9 mouse cellular contexts compared by ENCODE assay signal in the genomic region with DNA sequence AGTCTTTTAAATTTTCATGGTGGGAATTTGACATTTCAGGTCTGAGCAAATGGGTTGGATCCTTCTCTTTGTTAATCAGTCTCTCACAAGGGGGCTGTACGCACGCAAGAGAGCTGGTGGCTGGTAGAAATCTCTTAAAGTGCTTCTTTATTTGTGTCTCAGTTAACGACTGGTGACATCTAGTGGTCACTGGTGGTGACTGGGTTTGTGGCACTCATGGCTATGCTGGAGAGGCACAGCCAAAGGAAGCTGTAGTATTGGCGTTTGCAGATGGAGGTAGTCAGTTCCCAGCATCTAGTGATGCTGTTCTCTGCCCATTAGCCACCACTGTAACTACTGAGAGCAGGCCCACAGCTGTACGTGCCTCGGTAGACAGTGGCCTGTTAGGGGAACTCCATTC.
DNase-seq lines count a peak whose midpoint lies in the region; ATAC-seq and TF ChIP-seq lines count a peak whose summit lies in the region.
"Had no signal": no experiment of that assay in that cellular context is flagged by ENCODE, and none has a peak within 500 bp of the region (broad histone marks: within the 10 kb centered on the region; RNA-seq: fewer than 3 reads in every experiment).

No protein-coding gene starts in this region.

- H3K9ac ChIP-seq in stomach, embryonic 14.5 days (replicated peaks; ENCODE audit: low read depth, low read length): no peak overlapping the region

- no peak overlapping the region for H3K27ac ChIP-seq in gastrocnemius, adult 2 months
- no peak overlapping the region for H3K27ac ChIP-seq in bone marrow, adult 2 months (ENCODE audit: control insufficient read depth, insufficient read depth, low read depth, low read length, poor library complexity)
- H3K27ac ChIP-seq in stomach, embryonic 14.5 days (ENCODE audit: low read length): no peak overlapping the region

- TF ChIP-seq CTCF in gastrocnemius, adult 2 months (IDR thresholded peaks at IDR 0.05): peak; percentile 62
- TF ChIP-seq CTCF in bone marrow, adult 2 months (IDR thresholded peaks at IDR 0.05; ENCODE audit: control insufficient read depth, insufficient read depth, low read length): peak; percentile 63

- 12% methylated on average over 6 of the region's 6 CpGs for WGBS in bone marrow, adult 2 months
- 7% methylated on average over 6 of the region's 6 CpGs for WGBS in stomach, embryonic 14.5 days

- intact Hi-C loops in gastrocnemius, adult 2 months (cut with DNase I): no loop called here
- intact Hi-C loops in gastrocnemius, postnatal 36 days (cut with DNase I): no loop called here

- no peaks in the 10 kb centered on the region for H3K36me3 ChIP-seq in stomach, embryonic 14.5 days (ENCODE audit: control insufficient read depth, insufficient read depth, low read length)

- no peak for TF ChIP-seq POLR2A in bone marrow, adult 2 months (IDR thresholded peaks at IDR 0.05; ENCODE audit: borderline replicate concordance, control insufficient read depth, low read depth, low read length)

- H3K9me3 ChIP-seq in stomach, embryonic 14.5 days (ENCODE audit: control insufficient read depth, low read depth, low read length): no peaks in the 10 kb centered on the region

- H3K4me2 ChIP-seq in stomach, embryonic 14.5 days (replicated peaks; ENCODE audit: low read depth, low read length): no peak overlapping the region

- H3K27me3 ChIP-seq in stomach, embryonic 14.5 days (ENCODE audit: control insufficient read depth, insufficient read depth, low read length): no peaks in the 10 kb centered on the region

- H3K4me1 ChIP-seq in bone marrow, adult 2 months (ENCODE audit: control insufficient read depth, insufficient read depth, low read length): no peaks in the 10 kb centered on the region
- H3K4me1 ChIP-seq in stomach, embryonic 14.5 days (ENCODE audit: control insufficient read depth, insufficient read depth, low read length): no peaks in the 10 kb centered on the region

- no peak overlapping the region for H3K4me3 ChIP-seq in gastrocnemius, adult 2 months
- no peak overlapping the region for H3K4me3 ChIP-seq in bone marrow, adult 2 months (replicated peaks; ENCODE audit: control insufficient read depth, low read depth, low read length)
- no peak overlapping the region for H3K4me3 ChIP-seq in stomach, embryonic 14.5 days (ENCODE audit: low read depth, low read length)
- H3K4me3 ChIP-seq: myocyte had no signal

- 0 out of 2 replicates have a peak, but pooled peaks have one; percentile 33 for ATAC-seq in stomach, embryonic 14.5 days (ENCODE audit: insufficient number of reproducible peaks, insufficient read depth, low FRiP score, low read depth)

- DNase-seq in gastrocnemius, adult 2 months: peak; percentile 18
- DNase-seq in gastrocnemius, postnatal 36 days: no peak
- DNase-seq in fibroblast of lung, adult 2 months (ENCODE audit: low read depth): peak; percentile 41
- DNase-seq in hindlimb bud, embryonic 11.5 days (ENCODE audit: extremely low spot score, low read depth, low spot score): peak; percentile 30
- peak; percentile 69 for DNase-seq in left cerebral cortex, adult 11 months (ENCODE audit: low spot score)
- peak; percentile 73 for DNase-seq in mesoderm, embryonic 11.5 days (ENCODE audit: low read depth, low spot score)

Comparison
In these comparisons a context has a peak if more than half of its experiments do, and no peak if none do; other contexts are left out.
1. DNase-seq: peak in gastrocnemius, adult 2 months (single experiment), fibroblast of lung, adult 2 months (single experiment), hindlimb bud, embryonic 11.5 days (single experiment), left cerebral cortex, adult 11 months (single experiment) and mesoderm, embryonic 11.5 days (single experiment); none in gastrocnemius, postnatal 36 days (0 of 2).